18 mouse cellular contexts compared by ENCODE assay signal in genomic region chr7:120880770-120881169, GRCm38 (mm10).
"Had no signal": no experiment of that assay in that cellular context is flagged by ENCODE, and none has a peak within 500 bp of the region (broad histone marks: within the 10 kb centered on the region; RNA-seq: fewer than 3 reads in every experiment).

No protein-coding gene starts in this region.

- H3K9me3 ChIP-seq: intestine, embryonic 15.5 days; limb, embryonic 15.5 days; megakaryocyte, embryonic 14.5 days; midbrain, embryonic 15.5 days; neural tube, embryonic 13.5 days had no signal

- H3K27me3 ChIP-seq: intestine, embryonic 15.5 days; limb, embryonic 15.5 days; megakaryocyte, embryonic 14.5 days; midbrain, embryonic 15.5 days; neural tube, embryonic 13.5 days had no signal

- DNase-seq: kidney, adult 18-20 months; kidney, postnatal 10 days; kidney, postnatal 4 days; lung, embryonic 14.5 days; lung, postnatal 10 days; retina, postnatal 1 day; right cerebral cortex, postnatal 4 days; spleen, adult 18-20 months; thymus, adult 18-20 months; thymus, postnatal 25 days had no signal

- H3K27ac ChIP-seq: intestine, embryonic 15.5 days; layer of hippocampus, adult 2 months; limb, embryonic 15.5 days; macrophage; midbrain, embryonic 15.5 days; neural tube, embryonic 13.5 days had no signal

- H3K4me2 ChIP-seq: intestine, embryonic 15.5 days; limb, embryonic 15.5 days; lung, embryonic 14.5 days; midbrain, embryonic 11.5 days; midbrain, embryonic 15.5 days; neural tube, embryonic 13.5 days had no signal

- H3K4me3 ChIP-seq: intestine, embryonic 15.5 days; layer of hippocampus, adult 2 months; limb, embryonic 15.5 days; megakaryocyte, embryonic 14.5 days; midbrain, embryonic 15.5 days; neural tube, embryonic 13.5 days had no signal

- H3K9ac ChIP-seq: intestine, embryonic 15.5 days; limb, embryonic 15.5 days; lung, embryonic 14.5 days; midbrain, embryonic 15.5 days; neural tube, embryonic 13.5 days had no signal

- ATAC-seq: intestine, embryonic 15.5 days; midbrain, embryonic 15.5 days had no signal

- H3K4me1 ChIP-seq: intestine, embryonic 15.5 days; limb, embryonic 15.5 days; midbrain, embryonic 15.5 days; neural tube, embryonic 13.5 days had no signal
